Mouse (Mus musculus) gonadal fat pad, adult 2 months (tissue): ENCODE data around the gene Tcf7. TPM values are rescaled to one million over a fixed set of nuclear protein-coding genes. Genes with fewer than 3 reads are reported as not detected.

Source experiments
- DNase-seq: peaks from one replicate; pipeline ENCODE4 v3.0.0-alpha.2; 2012; ENCODE audit warnings: low read depth
- polyA plus RNA-seq: library from polyadenylated mRNA; depleted of rRNA; stranded (reverse); fragments of >200 nt; gene quantifications from 2 replicates; pipeline ENCODE4 v1.2.3, GENCODE M21; 2012

Tcf7 gene
- polyA plus RNA-seq, 1 experiment = 66.3 TPM

DNA sequence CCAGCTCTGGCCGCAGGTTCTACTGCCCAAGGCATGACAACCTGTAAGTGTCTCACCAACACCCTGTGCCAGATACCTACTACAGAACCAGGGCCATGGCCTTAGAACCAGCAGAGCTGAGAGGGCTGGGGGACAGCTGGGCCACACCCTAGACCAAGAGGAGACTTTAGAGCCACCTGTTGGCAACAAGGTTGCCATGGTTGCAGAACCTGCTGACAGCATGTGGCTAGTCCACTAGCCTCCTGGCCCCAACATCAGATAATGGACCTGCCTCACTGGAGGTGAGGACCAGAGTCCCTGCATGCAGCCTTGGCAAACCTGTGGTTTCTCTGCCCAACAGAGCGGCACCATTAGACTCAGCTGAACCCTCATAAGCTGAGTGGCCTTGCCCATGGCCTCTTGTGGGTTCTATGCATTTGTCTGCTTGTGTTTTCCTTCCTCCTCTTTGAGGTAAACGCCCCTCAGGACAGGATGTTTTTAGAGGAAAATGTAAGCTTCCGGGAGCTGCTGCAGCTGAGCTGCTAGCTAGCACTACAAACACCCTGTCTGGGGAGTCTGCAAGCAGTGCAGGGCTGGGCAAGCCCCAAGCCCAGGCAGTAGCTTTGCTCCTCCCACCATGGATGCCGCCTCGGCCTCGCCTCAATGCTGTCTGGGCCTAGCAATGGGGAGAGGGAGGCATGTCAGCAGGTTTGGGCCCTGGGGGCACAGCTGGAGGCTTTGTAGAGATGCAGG is 14.5 kb downstream of the Tcf7 start:
- no peak for DNase-seq

DNA sequence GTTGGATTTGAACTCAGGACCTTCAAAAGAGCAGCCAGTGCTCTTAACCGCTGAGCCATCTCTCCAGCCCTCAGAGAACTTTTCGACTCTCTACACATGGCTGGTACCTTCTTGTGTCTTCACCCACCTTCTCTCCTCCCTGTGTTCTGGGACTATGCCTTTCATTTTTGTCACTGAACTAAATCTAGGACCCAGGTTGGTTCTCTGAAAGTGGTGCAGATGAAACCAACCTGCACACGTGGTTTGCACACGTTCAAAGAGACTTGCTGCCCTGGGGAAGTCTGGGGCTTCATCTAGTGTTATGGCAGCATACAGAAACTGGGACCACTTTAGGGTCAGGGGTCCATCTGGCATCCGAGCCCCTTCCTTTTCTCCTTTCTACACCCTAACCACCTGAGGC is 15.5 kb downstream of the Tcf7 start:
- DNase-seq = no peak

DNA sequence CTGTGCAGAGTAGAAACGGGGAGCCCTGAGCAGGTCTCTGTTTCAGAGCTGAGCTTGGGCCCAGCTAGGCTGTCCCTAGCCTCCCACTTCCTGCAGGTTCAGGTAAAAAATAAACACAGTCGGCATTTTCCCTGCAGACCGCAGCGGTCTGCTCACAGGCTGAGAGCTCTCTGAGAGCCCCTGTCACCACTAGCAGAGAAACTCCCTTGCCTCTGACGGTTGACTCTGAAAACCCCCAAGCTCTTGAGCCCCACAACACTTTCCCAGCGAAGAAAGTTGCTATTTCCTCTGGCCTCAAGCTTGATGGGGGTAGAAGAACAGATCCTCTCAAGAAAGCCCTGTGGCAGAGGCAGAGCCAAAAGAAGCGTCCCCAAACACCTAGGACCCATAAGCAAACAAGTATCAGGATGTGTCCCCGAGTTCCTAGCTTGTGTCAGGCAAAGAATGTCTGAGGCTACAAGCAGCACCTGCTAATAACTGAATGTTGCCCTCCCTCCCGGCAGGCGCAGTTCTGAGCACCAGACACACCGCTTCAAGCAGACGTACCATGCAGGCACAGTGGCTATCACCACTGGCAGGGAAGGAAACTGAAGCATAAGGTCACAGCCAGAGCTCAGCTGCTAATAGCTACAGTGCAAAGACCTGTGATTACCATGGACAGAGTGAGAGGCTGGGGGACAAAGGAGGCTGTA is 17.1 kb downstream of the Tcf7 start:
- DNase-seq = no peak

DNA sequence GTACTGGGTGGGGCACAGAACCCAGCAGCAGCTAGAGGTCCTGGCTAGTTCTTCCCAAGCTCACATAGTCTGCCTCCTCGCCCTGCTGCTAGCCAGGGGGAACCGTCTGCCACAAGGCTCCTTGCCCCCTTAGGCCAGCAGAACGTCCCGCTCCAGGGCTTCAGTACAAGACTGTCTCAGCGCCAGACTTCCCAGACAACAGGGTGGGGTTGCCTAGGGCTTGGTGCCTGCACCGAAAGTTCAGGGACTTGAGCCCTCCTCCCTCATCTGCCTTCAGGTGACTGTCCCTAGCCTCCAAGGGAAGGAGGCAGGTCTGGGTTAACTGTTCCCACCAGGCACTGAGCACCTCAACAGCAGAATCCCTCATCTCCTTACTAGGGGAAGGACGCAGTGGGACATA is 17.9 kb downstream of the Tcf7 start:
- DNase-seq = no peak

DNA sequence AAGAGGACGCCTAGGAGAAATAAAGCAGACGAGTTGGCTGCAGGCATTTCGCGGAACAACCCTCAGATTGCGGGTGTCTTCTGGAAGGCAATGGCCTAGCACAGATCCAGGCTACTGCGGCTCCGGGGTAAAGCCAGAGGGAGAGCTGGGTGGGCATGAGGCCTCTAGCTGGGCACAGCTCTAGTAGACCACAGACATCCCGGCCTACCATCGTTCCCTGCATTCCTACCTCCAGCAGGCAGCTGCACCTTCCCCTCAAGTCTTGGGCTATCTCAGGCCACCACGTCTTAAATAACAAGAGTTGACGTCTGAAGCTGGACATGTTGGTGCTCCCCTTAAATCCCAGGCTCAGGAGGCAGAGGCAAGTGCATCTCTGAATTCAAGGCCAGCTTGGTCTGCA is 20.5 kb downstream of the Tcf7 start:
- DNase-seq = no peak

DNA sequence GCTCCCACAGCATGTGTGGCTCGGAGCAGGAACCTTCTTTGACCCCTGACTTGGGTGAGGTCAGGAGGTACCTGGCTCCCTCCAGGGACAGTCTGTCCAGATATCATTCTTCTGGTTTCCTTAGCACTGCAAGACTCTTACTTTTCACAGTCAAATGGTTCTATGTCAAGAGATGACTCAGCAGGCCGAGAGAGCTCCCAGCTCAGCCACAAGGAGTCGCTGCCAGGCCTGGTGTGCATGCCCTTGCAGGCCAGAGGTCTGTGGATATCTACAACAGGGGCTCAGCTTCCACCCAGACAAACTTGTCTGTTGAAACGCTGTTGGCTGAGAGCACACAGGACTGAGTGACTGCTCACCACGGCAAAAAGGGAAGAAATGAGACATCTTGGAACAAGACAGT is 20.9 kb downstream of the Tcf7 start:
- no peak for DNase-seq

DNA sequence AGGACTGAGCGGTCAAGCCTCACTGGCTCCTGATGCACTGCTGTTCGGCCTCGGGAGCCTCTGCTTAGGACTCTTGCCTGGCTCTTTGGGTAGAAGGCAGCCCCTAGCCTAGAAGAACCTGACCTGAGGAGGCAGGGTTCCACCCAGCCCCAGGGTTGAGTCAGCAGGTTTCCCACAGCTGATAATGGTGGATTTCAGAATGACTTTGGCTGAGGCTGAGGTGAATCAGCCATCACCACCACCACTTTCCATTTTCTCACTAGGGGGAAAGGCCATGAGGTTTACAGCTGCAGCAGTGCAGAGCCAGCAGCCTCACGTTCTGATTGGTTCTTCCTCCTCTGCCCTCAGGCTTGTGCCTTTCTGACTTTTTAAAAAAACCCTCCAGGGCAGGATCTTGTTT is 21.9 kb downstream of the Tcf7 start:
- no peak for DNase-seq

DNA sequence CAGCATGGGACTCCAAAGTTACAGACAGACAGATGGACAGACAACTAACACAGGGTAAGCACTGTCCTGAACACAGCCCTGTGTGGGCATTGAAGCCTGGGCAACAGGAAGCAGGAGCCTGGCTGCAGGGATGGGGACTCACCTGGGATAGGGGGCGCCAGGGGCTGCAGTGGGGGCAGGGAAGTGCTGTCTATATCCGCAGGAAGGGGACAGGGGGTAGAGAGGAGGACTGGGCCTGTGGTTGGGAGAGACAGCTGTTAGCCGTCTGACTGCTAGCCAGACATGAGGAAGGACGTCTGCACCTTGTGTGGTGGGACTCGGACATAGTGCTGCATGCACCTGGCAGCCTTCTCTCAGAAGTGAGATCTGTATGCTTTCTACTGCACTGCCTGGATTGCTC is 24.1 kb downstream of the Tcf7 start:
- no peak for DNase-seq

DNA sequence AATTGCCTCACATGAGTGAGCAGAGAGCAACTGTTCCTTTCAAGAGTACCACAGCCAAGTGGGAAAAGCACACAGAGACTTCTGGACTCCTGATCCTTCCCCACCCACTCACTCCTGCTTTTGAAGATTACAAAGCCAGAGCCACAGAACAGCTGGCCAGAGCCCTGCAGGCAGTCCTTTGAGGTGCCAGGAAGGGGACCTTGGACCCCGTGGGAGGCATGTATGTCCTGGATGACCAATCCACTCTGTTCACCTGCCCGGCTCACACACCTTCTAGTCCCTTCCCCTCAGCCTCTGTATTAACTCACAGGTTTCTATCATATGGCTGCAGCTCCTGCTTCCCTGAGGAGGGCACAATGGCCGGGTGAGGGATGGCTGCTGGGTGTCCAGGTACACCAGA is 25.4 kb downstream of the Tcf7 start:
- DNase-seq = no peak

DNA sequence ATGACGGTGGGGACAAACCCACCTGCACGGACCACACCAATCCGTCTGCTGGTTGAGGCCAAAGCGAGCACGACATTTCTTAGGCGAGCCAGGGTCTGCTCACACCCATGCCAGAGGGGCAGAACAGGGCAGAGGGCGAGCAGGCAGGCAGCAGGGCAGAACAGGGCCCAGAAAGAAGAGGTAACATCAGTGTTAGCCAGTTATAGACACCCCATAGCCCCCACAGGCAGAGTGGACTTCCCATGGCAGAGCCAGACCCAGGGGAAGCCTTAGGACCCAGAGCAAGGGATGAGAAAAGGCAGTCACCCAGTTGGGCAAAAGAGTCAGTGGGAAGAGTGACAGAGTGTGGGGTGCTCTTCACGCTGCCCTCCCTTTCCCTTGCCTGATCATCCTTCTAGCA is 27.7 kb downstream of the Tcf7 start:
- DNase-seq = no peak

DNA sequence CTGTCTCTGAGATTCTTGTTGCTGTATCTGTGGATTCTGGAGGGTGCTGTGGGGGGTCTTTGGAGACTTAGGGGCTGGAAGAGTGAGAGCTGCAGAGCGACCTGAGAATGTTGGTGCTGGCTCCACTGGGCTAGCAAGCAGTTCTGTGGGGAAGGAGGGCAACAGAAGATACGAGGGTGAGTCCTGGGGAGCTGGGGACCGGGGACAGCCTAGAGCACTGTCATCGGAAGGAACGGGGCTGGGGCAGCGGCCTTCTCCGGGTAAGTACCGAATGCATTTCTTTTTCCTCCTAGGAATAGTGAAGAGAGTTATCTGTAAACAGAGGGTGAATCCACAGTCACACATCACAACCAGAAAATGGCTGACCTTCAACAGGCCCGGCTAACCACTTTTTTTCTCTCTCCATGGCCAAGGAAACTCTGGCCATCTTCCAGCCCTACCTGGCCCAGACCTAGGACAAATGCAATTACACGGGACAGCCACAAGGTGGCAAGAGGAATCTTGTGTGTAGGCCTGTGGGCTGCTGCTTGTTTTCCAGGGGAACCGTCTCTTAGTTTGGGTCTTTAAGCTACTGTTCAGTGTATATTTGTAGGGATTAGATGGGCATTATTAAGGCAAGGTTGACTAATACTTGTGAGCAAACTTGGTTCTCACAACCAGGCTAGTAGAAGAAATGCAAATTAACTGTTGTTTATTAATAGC is 29.0 kb downstream of the Tcf7 start:
- DNase-seq = no peak

DNA sequence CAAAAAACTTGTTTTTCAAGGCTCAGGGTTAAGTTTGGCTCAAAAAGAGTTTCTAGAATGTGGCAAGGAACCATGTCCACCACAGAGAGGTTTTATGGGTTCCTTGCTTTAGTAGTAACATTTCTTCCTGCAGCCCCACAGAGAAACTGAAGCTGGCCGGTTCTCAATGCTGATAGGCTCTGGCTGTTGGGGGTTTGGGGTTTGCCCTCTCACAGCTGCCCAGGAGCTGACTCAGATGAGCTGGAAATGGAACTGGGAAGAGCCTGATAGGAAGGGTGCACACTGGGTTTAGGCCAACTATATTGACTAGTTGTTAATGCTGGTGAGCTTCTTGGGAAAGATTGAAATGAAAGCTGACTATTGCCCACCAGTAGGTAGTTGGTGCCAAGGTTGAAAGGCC is 30.1 kb downstream of the Tcf7 start:
- no peak for DNase-seq

DNA sequence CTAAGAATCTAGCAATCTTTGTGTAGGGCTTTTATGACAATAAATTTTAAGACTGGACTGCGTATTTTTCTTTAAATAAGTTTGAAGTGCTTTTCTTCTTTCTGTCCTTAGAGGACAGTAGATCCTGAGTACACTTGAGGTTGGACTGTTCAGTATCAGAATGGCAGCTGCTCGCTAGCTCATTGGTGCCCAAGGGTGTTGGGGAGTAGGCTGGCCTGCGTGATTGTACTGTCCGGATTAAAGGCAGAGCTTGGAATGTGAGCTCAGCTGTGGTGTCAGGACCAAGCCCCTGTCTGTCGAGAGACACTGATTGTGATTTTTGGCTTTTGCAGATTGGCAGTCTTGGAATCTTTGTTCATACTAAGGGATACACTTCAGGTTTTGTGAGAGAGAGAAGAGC is 31.0 kb downstream of the Tcf7 start:
- DNase-seq = no peak

DNA sequence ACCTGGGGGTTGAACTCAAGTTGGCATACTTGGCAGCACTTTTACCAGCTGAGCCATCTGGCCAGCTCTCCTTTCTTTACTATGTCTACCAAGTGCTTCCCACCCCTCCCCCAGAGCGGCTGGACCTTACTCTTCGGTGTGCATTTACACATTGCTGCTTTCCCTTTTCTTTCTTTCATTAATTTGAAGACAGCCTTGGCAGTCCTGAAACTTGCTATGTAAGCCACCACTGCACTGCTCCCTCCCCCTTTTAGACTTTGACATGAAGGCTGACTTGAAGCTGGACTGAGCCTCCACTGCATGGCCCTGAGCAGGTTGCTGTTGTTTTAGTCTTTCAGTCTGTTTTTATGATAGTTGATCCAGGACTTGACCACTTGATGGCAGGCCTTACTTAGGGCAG is 33.4 kb downstream of the Tcf7 start:
- no peak for DNase-seq

DNA sequence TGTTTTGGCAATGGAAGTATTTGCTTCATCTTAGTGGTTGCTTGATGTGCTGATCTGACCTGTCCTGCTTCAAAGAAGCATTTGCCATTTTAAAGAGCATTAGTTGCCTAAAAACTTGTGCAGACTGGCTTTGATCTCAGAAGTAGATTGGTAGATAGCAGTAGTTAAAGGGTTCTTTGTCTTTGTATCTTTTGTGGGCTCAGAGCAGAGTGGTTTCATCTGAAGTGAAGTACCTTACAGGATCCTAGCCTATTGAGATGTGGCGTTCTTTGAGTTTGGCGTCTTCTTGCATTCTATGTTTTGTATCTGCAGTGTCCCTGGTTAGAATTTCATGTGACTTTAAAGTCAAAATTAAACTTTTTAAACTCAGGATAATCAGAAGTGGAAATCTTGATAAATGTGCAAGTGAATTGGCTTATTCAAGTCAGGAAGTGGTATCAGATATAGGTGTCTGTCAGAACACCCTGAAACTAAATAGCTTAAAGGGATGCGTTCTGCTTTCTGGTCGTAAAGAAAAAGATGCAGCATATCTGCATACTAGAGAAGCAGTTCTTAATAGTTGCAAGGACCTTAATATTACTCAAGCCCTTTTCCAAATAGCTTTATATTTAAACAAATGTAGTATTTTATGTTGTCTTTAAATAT is 41.8 kb downstream of the Tcf7 start:
- no peak for DNase-seq

DNA sequence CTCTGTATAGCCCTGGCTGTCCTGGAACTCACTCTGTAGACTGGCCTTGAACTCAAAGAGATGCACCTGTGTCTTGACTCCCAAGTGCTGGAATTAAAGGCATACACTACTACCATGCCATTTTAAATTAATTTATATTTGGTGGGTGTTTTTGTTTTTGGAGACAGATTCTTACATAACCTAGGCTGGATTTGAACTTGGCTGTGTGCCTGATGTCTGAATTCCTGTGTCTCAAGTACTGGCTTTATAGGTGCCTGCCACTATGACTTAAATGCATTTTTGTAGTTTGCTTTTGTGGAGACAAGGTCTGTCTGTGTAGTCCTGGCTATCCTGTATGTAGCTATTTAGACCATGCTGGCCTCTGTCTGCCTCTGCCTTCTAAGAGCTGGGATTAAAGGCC is 48.3 kb downstream of the Tcf7 start:
- no peak for DNase-seq

DNA sequence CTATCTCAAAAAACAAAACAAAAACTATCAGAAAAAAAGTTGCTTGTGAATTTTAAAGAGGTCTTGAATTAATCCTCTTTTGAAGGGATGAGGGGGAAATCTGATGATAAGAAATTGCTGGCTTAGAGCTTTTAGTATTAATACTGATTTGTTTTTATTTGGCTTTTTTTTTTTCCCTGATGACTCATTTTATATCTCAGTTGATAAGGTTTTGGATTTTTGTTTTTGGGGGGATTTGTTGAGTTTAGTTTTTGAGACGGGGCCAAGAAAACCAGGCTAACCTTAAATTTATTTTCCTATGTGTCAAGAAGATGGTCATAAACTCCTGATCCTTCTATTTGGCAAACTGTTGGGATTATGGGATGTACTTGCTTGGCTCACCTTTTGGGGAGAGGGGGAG is 48.9 kb downstream of the Tcf7 start:
- DNase-seq = no peak

DNA sequence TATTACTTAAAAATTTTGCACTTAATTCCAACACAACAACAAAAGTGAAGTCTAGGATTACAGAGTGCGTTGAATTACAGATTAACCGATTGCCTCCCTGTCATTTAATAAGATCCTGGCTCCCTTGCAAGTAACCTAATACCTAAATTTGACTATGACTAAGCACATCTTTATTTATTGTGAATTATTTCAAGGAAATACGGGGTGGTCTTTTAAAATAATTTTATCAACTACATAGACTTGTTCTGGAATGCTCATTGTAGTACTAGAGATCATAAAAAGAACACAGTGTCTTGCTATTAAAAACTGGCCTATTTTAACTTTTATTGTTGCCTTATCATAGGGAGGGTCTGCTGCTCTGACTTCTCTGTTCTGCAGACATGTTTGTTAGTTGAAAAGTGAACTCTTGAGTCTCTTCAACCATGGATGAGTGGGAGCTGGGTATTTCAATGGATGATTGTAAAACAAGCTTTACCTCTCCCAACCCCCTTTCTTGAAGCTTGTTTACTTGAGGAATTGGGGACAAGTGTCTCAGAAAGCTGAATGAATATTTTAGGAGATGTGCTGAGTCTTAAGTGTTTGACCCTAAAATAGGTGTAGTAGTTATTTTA is 49.7 kb downstream of the Tcf7 start:
- DNase-seq = no peak

DNA sequence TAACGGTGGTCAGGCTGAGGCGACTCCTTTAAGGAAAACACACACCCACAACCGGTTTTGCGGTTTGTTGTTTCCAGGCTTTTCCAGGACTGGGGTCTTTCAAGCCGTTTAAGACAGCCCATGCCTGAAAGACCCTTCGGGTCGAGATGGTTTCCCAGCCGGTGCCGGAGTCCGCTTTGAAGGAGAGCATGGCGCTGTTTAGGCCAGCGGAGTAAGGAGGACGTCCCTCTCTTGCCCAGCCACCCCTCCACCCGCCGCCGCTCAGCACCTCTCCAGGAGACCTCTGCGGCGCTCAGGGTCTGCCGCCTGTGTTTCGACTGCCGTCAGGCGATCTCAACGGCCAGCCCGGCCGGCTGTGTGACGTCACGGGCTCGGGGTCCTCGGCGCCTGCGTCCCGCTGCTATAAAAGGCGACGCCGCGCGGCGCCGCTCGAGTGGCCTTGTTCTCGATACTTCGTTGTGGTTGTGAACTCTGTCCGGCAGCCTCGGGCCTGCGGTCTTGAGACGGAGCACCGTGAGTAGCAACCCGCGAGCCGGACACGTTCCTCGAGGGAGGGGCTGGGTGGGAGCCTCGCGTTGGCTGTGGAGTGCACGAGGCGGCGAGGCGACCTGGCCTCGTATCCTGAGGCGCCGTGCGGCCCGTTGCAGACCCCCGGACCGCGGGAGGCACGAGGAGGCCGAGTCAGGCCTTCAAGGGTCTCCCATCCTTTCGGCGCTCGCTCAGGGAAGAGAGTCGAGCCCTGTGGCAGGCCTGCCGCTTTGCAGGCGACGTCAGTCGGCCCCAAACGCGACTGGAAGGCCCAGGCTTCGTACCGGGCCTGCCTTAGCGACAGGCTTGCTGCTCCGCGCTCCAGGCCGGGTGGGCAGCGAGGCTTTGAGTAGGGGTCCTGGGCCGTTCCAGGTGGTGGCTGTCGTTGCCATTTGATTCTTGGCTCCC is 50.9 kb downstream of the Tcf7 start, which contains the start of gene Skp1a:
TSS of gene Skp1a (plus strand) at position 390 of the 936 bp plus-strand sequence.
- no peak for DNase-seq

DNA sequence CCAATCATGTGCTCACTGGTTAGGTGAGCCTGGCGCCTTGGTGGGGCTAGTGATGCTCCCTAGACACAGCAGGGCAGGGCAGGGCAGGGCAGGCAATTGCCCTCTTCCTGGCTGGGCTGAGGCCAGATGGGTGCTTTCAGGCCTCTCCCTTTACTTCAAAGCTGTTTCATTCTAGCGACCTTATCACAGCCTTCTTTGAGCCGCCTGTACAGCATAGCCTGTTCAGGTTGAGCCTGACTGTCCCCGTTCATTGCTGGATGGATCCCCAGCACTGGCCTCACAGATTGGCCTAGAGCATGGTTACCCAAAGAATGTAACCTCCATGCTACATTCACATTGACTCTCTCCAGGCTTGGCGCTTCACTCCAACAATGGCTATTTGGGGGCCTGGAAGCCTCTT is 52.1 kb downstream of the Tcf7 start:
- no peak for DNase-seq
